Mouse (Mus musculus): ENCODE measurements around the gene Man1c1.

- TF ChIP-seq CTCF (IDR thresholded peaks at IDR 0.05; ENCODE audit: borderline replicate concordance, insufficient read depth, low read length) (no peak), POLR2A (IDR thresholded peaks at IDR 0.05; ENCODE audit: low read depth, low read length) (no peak)
These were observed 17.0 kb upstream of the Man1c1 start for GRCm38 (mm10) chr4:134721076-134721475.
